Mouse (Mus musculus): ENCODE measurements around the gene Edaradd. TPM values are rescaled to one million over a fixed set of nuclear protein-coding genes. Genes with fewer than 3 reads are reported as not detected.

Gene Edaradd
- total and polyA plus RNA-seq, 3 experiments, result 0.04 TPM; not detected in 2

- no peak for DNase-seq (ENCODE audit: low read depth, low spot score)
- Histone ChIP-seq H3K36me3 (ENCODE audit: control insufficient read depth in 1 of 2, insufficient read depth in 2 of 2, low read length in 2 of 2) (peaks cover 0 to 18% of the 10 kb centered on the region in 2 experiments; a peak in 3 of 4 replicates), H3K79me2 (ENCODE audit: control insufficient read depth, insufficient read depth, low read length, poor library complexity) (no peaks in the 10 kb centered on the region), H3K27me3 (ENCODE audit: control insufficient read depth in 1 of 2, insufficient read depth in 2 of 2, low read length in 2 of 2) (no peaks in the 10 kb centered on the region), H3K4me1 (ENCODE audit: control insufficient read depth in 1 of 2, insufficient read depth in 2 of 2, low read length in 2 of 2) (no peaks in the 10 kb centered on the region), H3K9me3 (replicated peaks; ENCODE audit: insufficient read depth, low read length) (no peaks in the 10 kb centered on the region), H3K9ac (ENCODE audit: control insufficient read depth, low read depth, low read length, poor library complexity, severe bottlenecking) (no peak overlapping the region), H3K27ac (ENCODE audit: control insufficient read depth, low read depth, low read length) (no peak overlapping the region), H3K4me3 (ENCODE audit: control insufficient read depth in 1 of 2, insufficient read depth in 1 of 2, low read depth in 2 of 2, low read length in 2 of 2) (no peak overlapping the region)
- no peak for TF ChIP-seq ETS1 (IDR thresholded peaks at IDR 0.05; ENCODE audit: low read depth, low read length)
- TF ChIP-seq MXI1 (IDR thresholded peaks at IDR 0.05; ENCODE audit: low read depth, low read length), result no peak
- no peak for TF ChIP-seq RAD21 (IDR thresholded peaks at IDR 0.05; ENCODE audit: low read depth, low read length)
- no peak for TF ChIP-seq KAT2A (conservative IDR thresholded peaks at IDR 0.05; ENCODE audit: low read depth, low read length)
- no peak for TF ChIP-seq NRF1 (IDR thresholded peaks at IDR 0.05; ENCODE audit: insufficient read depth, low read depth, low read length, poor library complexity, severe bottlenecking)
These were observed 79.4 kb downstream of the Edaradd start for GRCm38 (mm10) chr13:12440813-12441212.

GRCm38 (mm10) chr13:12439586-12439985 lies 80.7 kb downstream of the Edaradd start:
- no peaks in the 10 kb centered on the region for H3K4me1 ChIP-seq (ENCODE audit: control insufficient read depth in 1 of 2, insufficient read depth in 2 of 2, low read length in 2 of 2)
- H3K9ac ChIP-seq (ENCODE audit: control insufficient read depth, low read depth, low read length, poor library complexity, severe bottlenecking), result no peak overlapping the region
- H3K9me3 ChIP-seq (replicated peaks; ENCODE audit: insufficient read depth, low read length), result no peaks in the 10 kb centered on the region
- no peaks in the 10 kb centered on the region for H3K27me3 ChIP-seq (ENCODE audit: control insufficient read depth in 1 of 2, insufficient read depth in 2 of 2, low read length in 2 of 2)
- no peak overlapping the region for H3K27ac ChIP-seq (ENCODE audit: control insufficient read depth, low read depth, low read length)
- no peak for DNase-seq (ENCODE audit: low read depth, low spot score)
- TF ChIP-seq CTCF (IDR thresholded peaks at IDR 0.05 in 2 of 3, conservative IDR thresholded peaks at IDR 0.05 in 1 of 3; ENCODE audit: control insufficient read depth in 1 of 3, insufficient read depth in 1 of 3, low read depth in 2 of 3, low read length in 3 of 3, poor library complexity in 1 of 3, severe bottlenecking in 1 of 3) (no peak), POLR2AphosphoS5 (IDR thresholded peaks at IDR 0.05; ENCODE audit: borderline replicate concordance, low read depth, low read length) (no peak), ZC3H11A (IDR thresholded peaks at IDR 0.05; ENCODE audit: low read depth, low read length) (no peak), UBTF (IDR thresholded peaks at IDR 0.05; ENCODE audit: borderline replicate concordance, insufficient read depth, low read depth, low read length) (no peak), KAT2A (conservative IDR thresholded peaks at IDR 0.05; ENCODE audit: low read depth, low read length) (no peak), ETS1 (IDR thresholded peaks at IDR 0.05; ENCODE audit: low read depth, low read length) (no peak), MEF2A (IDR thresholded peaks at IDR 0.05; ENCODE audit: extremely low read depth, insufficient replicate concordance, low read depth, low read length, poor library complexity, severe bottlenecking) (no peak), CHD1 (IDR thresholded peaks at IDR 0.05; ENCODE audit: low read depth, low read length) (no peak)
- peaks cover 0 to 25% of the 10 kb centered on the region in 2 experiments; a peak in 3 of 4 replicates for H3K36me3 ChIP-seq (ENCODE audit: control insufficient read depth in 1 of 2, insufficient read depth in 2 of 2, low read length in 2 of 2)
- no peaks in the 10 kb centered on the region for H3K79me2 ChIP-seq (ENCODE audit: control insufficient read depth, insufficient read depth, low read length, poor library complexity)
- no peak overlapping the region for H3K4me3 ChIP-seq (ENCODE audit: control insufficient read depth in 1 of 2, insufficient read depth in 1 of 2, low read depth in 2 of 2, low read length in 2 of 2)

- H3K79me2 ChIP-seq (ENCODE audit: control insufficient read depth, insufficient read depth, low read length, poor library complexity), result no peaks in the 10 kb centered on the region
- no peak overlapping the region for H3K27ac ChIP-seq (ENCODE audit: control insufficient read depth, low read depth, low read length)
- no peaks in the 10 kb centered on the region for H3K4me1 ChIP-seq (ENCODE audit: control insufficient read depth in 1 of 2, insufficient read depth in 2 of 2, low read length in 2 of 2)
- DNase-seq (ENCODE audit: low read depth, low spot score), result no peak
- peaks cover 0 to 27% of the 10 kb centered on the region in 2 experiments; a peak in 2 of 4 replicates for H3K36me3 ChIP-seq (ENCODE audit: control insufficient read depth in 1 of 2, insufficient read depth in 2 of 2, low read length in 2 of 2)
- no peaks in the 10 kb centered on the region for H3K27me3 ChIP-seq (ENCODE audit: control insufficient read depth in 1 of 2, insufficient read depth in 2 of 2, low read length in 2 of 2)
- no peak overlapping the region for H3K9ac ChIP-seq (ENCODE audit: control insufficient read depth, low read depth, low read length, poor library complexity, severe bottlenecking)
- TF ChIP-seq KAT2A (conservative IDR thresholded peaks at IDR 0.05; ENCODE audit: low read depth, low read length) (no peak), ZKSCAN1 (IDR thresholded peaks at IDR 0.05; ENCODE audit: low read depth, low read length) (no peak), SIN3A (IDR thresholded peaks at IDR 0.05; ENCODE audit: low read length) (no peak), JUND (IDR thresholded peaks at IDR 0.05; ENCODE audit: low read depth, low read length) (no peak), MAFK (IDR thresholded peaks at IDR 0.05; ENCODE audit: borderline replicate concordance, low read depth, low read length) (no peak), USF1 (IDR thresholded peaks at IDR 0.05; ENCODE audit: low read depth, low read length) (no peak), CHD1 (IDR thresholded peaks at IDR 0.05; ENCODE audit: low read depth, low read length) (no peak), POLR2A (IDR thresholded peaks at IDR 0.05; ENCODE audit: control insufficient read depth in 1 of 2, insufficient read depth in 1 of 2, low read depth in 1 of 2, low read length in 2 of 2, poor library complexity in 1 of 2) (no peak), E2F4 (IDR thresholded peaks at IDR 0.05; ENCODE audit: borderline replicate concordance, low read depth, low read length) (no peak), RCOR1 (IDR thresholded peaks at IDR 0.05; ENCODE audit: low read depth, low read length) (no peak), SMC3 (IDR thresholded peaks at IDR 0.05; ENCODE audit: low read depth, low read length) (no peak), TBP (IDR thresholded peaks at IDR 0.05; ENCODE audit: low read depth, low read length) (no peak), EP300 (IDR thresholded peaks at IDR 0.05; ENCODE audit: low read depth in 1 of 2, low read length in 2 of 2) (no peak), ZC3H11A (IDR thresholded peaks at IDR 0.05; ENCODE audit: low read depth, low read length) (no peak), NRF1 (IDR thresholded peaks at IDR 0.05; ENCODE audit: insufficient read depth, low read depth, low read length, poor library complexity, severe bottlenecking) (no peak), MYB (IDR thresholded peaks at IDR 0.05; ENCODE audit: low read depth, low read length) (no peak), ZNF384 (IDR thresholded peaks at IDR 0.05; ENCODE audit: low read depth, low read length) (no peak), ELF1 (IDR thresholded peaks at IDR 0.05; ENCODE audit: low read depth, low read length) (no peak)
- no peak overlapping the region for H3K4me3 ChIP-seq (ENCODE audit: control insufficient read depth in 1 of 2, insufficient read depth in 1 of 2, low read depth in 2 of 2, low read length in 2 of 2)
- H3K9me3 ChIP-seq (replicated peaks; ENCODE audit: insufficient read depth, low read length), result no peaks in the 10 kb centered on the region
These were observed 86.4 kb downstream of the Edaradd start for GRCm38 (mm10) chr13:12433843-12434242.

All from MEL (cell line).